Mouse (Mus musculus) limb, embryonic 11.5 days (tissue): ENCODE results near the gene Olfr56. TPM values are rescaled to one million over a fixed set of nuclear protein-coding genes. Genes with fewer than 3 reads are reported as not detected.

Experiments
- ATAC-seq: fragments of 200-750 bp; cut with Nextera tagmentation; 2 replicates; pipeline ENCODE4 v1.8.0; 2017; ENCODE audit warnings: low read depth; ENCODE audit not compliant: insufficient number of reproducible peaks, low FRiP score, low TSS enrichment
- DNase-seq: peaks from one replicate; pipeline ENCODE4 v3.0.0-alpha.2; 2015; ENCODE audit warnings: low spot score
- H3K27ac ChIP-seq: fragments of 300-500 bp; sonication (generic); replicated peaks from 2 replicates; pipeline ENCODE4 v1.5.1; 2014; ENCODE audit warnings: low read depth, mild to moderate bottlenecking, low read length
- H3K27me3 ChIP-seq: fragments of 300-500 bp; sonication (generic); 2 replicates; pipeline ENCODE4 v1.6.1; 2014; ENCODE audit warnings: mild to moderate bottlenecking, low read length, mixed read lengths; ENCODE audit not compliant: control insufficient read depth, insufficient read depth
- H3K36me3 ChIP-seq: fragments of 300-500 bp; sonication (generic); 2 replicates; pipeline ENCODE4 v1.6.1; 2014; ENCODE audit warnings: mild to moderate bottlenecking, low read length, moderate library complexity, mixed read lengths; ENCODE audit not compliant: control insufficient read depth, insufficient read depth
- H3K4me1 ChIP-seq: fragments of 300-500 bp; sonication (generic); 2 replicates; pipeline ENCODE4 v1.6.1; 2014; ENCODE audit warnings: low read length, mixed read lengths; ENCODE audit not compliant: control insufficient read depth, insufficient read depth
- H3K4me2 ChIP-seq: fragments of 300-500 bp; sonication (generic); 2 replicates; pipeline ENCODE4 v1.6.1; 2014; ENCODE audit warnings: low read depth, mild to moderate bottlenecking, moderate library complexity; ENCODE audit not compliant: severe bottlenecking
- H3K4me3 ChIP-seq: fragments of 300-500 bp; sonication (generic); 2 replicates; pipeline ENCODE4 v1.5.1; 2014; ENCODE audit warnings: low read depth, low read length
- H3K9ac ChIP-seq: fragments of 300-500 bp; sonication (generic); 2 replicates; pipeline ENCODE4 v1.6.1; 2014; ENCODE audit warnings: mild to moderate bottlenecking, low read length
- H3K9me3 ChIP-seq: fragments of 300-500 bp; sonication (generic); 2 replicates; pipeline ENCODE4 v1.6.1; 2016; ENCODE audit warnings: low read length; ENCODE audit not compliant: control insufficient read depth
- WGBS: fragments of 180-500 bp; shearing (Covaris S2); extraction: QIAGEN DNeasy Blood & Tissue Kit; methylation state at CpG from one replicate; pipeline ENCODE4 v1.1.7; 2014; 5-methylcytosine and 5-hydroxymethylcytosine counted together
- polyA plus RNA-seq: library from polyadenylated mRNA; unstranded; fragments of >200 nt; fragmentation: Nextera tagmentation; extraction: Ambion mirVana; gene quantifications from 2 replicates; pipeline ENCODE4 v1.2.1, GENCODE M21; 2014

Olfr56 gene
- polyA plus RNA-seq, 1 experiment from 2014 or later, result not detected

GRCm38 (mm10) chr11:49084385-49084784 lies 105.7 kb downstream of the Olfr56 start:
- H3K27me3 ChIP-seq, result no peaks in the 10 kb centered on the region
- no peaks in the 10 kb centered on the region for H3K36me3 ChIP-seq
- no peak overlapping the region for H3K4me3 ChIP-seq
- no peak overlapping the region for H3K9ac ChIP-seq
- no peak overlapping the region for H3K4me2 ChIP-seq
- ATAC-seq, result no peak
- 0 out of 2 replicates have a peak, but pooled peaks cover 3% of the 10 kb centered on the region for H3K4me1 ChIP-seq
- no peak for DNase-seq
- H3K27ac ChIP-seq, result no peak overlapping the region
- WGBS, result 79% methylated on average over 1 of the region's 1 CpGs
- H3K9me3 ChIP-seq, result no peaks in the 10 kb centered on the region

DNA sequence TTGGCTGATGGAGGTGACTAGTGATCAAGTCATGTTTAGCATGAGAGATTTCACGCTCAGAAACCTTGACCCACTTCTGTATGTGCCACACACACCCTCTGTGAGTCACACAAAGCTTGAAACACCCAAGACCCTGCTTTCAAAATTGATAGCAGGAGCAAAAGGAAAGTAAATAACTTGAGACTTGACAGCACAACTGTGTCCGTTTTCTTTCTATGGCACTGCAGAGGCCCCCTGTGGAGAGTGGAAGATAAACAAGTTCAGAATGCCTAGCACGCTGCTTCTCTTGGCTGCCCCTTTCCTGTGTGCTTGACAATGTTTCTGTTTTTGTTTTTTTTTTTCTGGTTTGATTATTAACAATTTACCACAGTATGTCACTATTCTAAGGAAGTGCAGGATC lies 106.2 kb downstream of the Olfr56 start:
- H3K27ac ChIP-seq, result no peak overlapping the region
- 0 out of 2 replicates have a peak, but pooled peaks cover 3% of the 10 kb centered on the region for H3K4me1 ChIP-seq
- ATAC-seq (no peak), DNase-seq (no peak)
- H3K9me3 ChIP-seq, result no peaks in the 10 kb centered on the region
- no peak overlapping the region for H3K4me3 ChIP-seq
- no peaks in the 10 kb centered on the region for H3K36me3 ChIP-seq
- 54% methylated on average over 3 of the region's 3 CpGs for WGBS
- H3K27me3 ChIP-seq, result no peaks in the 10 kb centered on the region
- no peak overlapping the region for H3K9ac ChIP-seq
- H3K4me2 ChIP-seq, result no peak overlapping the region

DNA sequence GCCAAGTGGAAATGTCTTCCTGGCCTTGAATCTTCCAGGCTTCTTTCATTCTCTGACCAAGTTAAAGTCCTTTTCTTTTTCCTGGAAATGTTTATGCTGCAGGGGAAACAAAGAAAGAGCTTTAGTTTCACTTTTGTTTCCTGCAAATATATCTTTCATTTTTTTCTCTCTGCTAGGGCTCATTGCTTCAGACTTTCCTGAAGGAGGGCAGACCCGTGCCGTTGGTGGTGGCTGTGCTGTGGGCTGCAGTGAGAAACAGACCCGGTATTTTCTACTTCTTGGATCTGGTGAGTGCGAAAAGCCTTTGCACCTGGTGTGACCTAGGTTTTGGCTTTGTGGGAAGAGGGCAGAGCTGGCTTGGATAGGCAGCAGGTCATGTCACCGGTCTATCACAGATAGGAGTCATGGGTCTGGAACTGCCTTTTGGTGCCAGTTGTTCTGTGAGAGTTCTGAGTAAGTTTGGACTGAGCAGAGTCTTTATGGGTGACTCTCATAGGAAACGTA lies 108.2 kb downstream of the Olfr56 start:
- Histone ChIP-seq H3K36me3 (no peaks in the 10 kb centered on the region), H3K27ac (no peak overlapping the region), H3K4me1 (0 out of 2 replicates have a peak, but pooled peaks cover 3% of the 10 kb centered on the region), H3K9me3 (no peaks in the 10 kb centered on the region), H3K4me2 (no peak overlapping the region), H3K27me3 (no peaks in the 10 kb centered on the region), H3K4me3 (no peak overlapping the region), H3K9ac (no peak overlapping the region)
- no peak for DNase-seq
- WGBS, result 82% methylated on average over 6 of the region's 6 CpGs
- no peak for ATAC-seq

DNA sequence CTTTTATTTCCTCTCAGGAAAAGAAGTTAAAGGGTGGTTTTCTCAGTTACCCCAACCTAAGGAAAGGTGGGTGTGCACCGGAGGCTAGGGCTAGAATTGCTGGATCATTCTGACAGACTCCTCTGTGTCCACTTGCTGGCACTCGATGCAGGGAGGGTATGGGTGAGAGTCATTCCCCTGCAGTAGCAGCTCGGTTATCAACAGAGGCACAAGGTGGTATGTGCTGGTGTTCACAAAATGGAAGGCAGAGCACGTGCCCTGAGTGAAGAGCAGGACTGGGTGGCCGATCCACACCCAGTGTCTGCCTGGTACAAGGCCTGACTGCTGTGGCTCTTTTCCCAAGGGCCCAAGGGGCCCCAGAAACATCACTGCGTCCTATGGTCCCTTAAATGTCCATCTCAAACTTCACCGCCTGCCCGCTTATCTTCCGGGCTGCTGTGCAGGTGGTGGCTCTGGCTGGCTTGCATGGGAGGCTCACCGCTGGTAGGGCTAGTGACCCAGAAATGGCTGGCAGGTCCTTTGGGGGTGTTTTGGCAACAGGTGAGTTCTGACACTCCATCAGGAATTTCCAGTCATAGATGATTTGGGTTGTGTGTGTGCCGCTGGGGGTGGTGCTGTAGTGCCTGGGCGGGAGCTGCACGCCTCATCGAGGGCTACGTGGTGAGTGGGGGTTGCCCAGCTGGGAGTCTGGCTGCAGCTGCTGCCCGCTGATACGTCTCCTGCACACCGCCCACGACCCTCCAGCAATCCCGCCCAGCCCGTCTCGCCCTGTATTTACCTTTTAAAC lies 109.3 kb downstream of the Olfr56 start:
- H3K27me3 ChIP-seq, result no peaks in the 10 kb centered on the region
- no peak overlapping the region for H3K9ac ChIP-seq
- H3K4me3 ChIP-seq, result no peak overlapping the region
- H3K9me3 ChIP-seq, result no peaks in the 10 kb centered on the region
- no peak overlapping the region for H3K27ac ChIP-seq
- H3K4me1 ChIP-seq, result 0 out of 2 replicates have a peak, but pooled peaks cover 3% of the 10 kb centered on the region
- 44% methylated on average over 22 of the region's 22 CpGs for WGBS
- ATAC-seq, result no peak
- no peaks in the 10 kb centered on the region for H3K36me3 ChIP-seq
- H3K4me2 ChIP-seq, result no peak overlapping the region; the same call in 1 of the 2 replicates
- DNase-seq, result no peak

DNA sequence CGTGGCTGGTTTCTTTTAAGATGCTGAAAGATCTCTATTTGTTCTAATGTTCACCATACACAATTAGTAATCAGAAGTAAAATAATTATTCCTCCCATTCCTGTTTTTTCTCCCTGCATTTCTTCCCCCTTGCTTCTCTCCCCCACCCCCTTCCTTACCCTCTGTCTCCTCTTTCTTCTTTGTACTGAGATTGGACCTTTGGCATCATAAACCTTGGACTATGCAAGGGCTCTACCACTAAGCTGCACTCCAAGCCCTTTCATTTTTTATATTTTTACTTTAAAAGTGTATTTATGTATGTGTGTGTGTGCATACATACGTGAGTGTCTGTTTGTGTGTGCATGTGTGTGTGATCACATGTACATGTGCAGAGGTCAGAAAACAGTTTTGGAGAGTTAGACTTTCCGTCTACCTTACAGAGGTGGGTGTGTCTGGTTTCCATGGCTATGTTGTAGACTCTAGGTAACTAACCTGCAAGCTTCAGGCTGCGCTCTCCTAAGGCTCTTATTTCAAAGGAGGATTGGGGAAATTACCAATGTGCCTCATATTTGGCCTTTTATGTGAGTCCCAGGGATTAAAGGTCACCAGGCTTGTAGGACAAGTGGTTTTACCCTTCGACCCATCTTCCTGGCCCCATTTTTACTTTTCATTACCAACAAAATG lies 110.4 kb downstream of the Olfr56 start:
- DNase-seq (no peak), ATAC-seq (no peak)
- 0 out of 2 replicates have a peak, but pooled peaks cover 3% of the 10 kb centered on the region for H3K4me1 ChIP-seq
- no peak overlapping the region for H3K9ac ChIP-seq
- 81% methylated on average over 5 of the region's 5 CpGs for WGBS
- no peaks in the 10 kb centered on the region for H3K27me3 ChIP-seq
- no peak overlapping the region for H3K27ac ChIP-seq
- no peaks in the 10 kb centered on the region for H3K36me3 ChIP-seq
- H3K4me3 ChIP-seq, result no peak overlapping the region
- H3K9me3 ChIP-seq, result no peaks in the 10 kb centered on the region
- no peak overlapping the region for H3K4me2 ChIP-seq

- no peak for ATAC-seq
- DNase-seq, result no peak
- H3K36me3 ChIP-seq, result no peaks in the 10 kb centered on the region
- H3K27me3 ChIP-seq, result no peaks in the 10 kb centered on the region
- H3K9ac ChIP-seq, result no peak overlapping the region
- H3K9me3 ChIP-seq, result no peaks in the 10 kb centered on the region
- H3K4me3 ChIP-seq, result no peak overlapping the region
- H3K4me1 ChIP-seq, result 0 out of 2 replicates have a peak, but pooled peaks cover 3% of the 10 kb centered on the region
- no peak overlapping the region for H3K4me2 ChIP-seq
- WGBS, result 82% methylated on average over 3 of the region's 3 CpGs
- H3K27ac ChIP-seq, result no peak overlapping the region
Measured at GRCm38 (mm10) chr11:49089735-49090507, 111.2 kb downstream of the Olfr56 start.

DNA sequence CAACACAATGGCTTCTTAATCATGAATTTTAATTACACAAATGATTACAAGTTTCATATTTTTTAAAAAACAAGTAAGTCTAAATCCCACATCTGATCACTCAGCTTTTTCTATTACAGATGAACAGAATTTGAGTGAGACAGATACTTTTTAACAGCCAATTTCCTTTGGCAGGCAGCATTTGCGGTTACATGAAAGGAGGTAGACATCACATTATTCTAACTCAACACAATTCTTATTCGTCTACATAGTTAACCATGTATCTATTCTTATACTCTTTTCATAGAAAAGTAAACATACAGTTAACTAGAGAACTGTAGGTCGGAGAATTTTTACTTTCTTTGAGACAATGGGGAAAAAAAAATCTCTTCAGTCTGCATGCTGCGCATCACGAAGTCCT lies 111.9 kb downstream of the Olfr56 start:
- no peak for ATAC-seq

GRCm38 (mm10) chr11:49091171-49091570 lies 112.5 kb downstream of the Olfr56 start:
- Histone ChIP-seq H3K9me3 (no peaks in the 10 kb centered on the region), H3K27me3 (no peaks in the 10 kb centered on the region), H3K4me3 (no peak overlapping the region), H3K9ac (no peak overlapping the region), H3K36me3 (no peaks in the 10 kb centered on the region), H3K4me2 (no peak overlapping the region), H3K27ac (no peak overlapping the region), H3K4me1 (0 out of 2 replicates have a peak, but pooled peaks cover 3% of the 10 kb centered on the region)
- DNase-seq (no peak), ATAC-seq (no peak)
- 78% methylated on average over 4 of the region's 4 CpGs for WGBS

More for the DNA sequence above, 111.9 kb downstream of the Olfr56 start:
- Histone ChIP-seq H3K9ac (no peak overlapping the region), H3K36me3 (no peaks in the 10 kb centered on the region), H3K27ac (no peak overlapping the region), H3K4me1 (0 out of 2 replicates have a peak, but pooled peaks cover 3% of the 10 kb centered on the region), H3K27me3 (no peaks in the 10 kb centered on the region), H3K4me2 (no peak overlapping the region), H3K9me3 (no peaks in the 10 kb centered on the region), H3K4me3 (no peak overlapping the region)
- no peak for DNase-seq
- 90% methylated on average over 5 of the region's 5 CpGs for WGBS
